Mouse (Mus musculus) gastrocnemius, adult 2 months (tissue): ENCODE results near the gene Myt1l. TPM values are rescaled to one million over a fixed set of nuclear protein-coding genes. Genes with fewer than 3 reads are reported as not detected.

ENCODE experiments used
- DNase-seq: peaks from one replicate; pipeline ENCODE4 v3.0.0; 2022
- H3K27ac ChIP-seq: fragments of 200-600 bp; 2 replicates; pipeline ENCODE4 v1.8.1; 2022; ENCODE audit warnings: mild to moderate bottlenecking
- H3K4me3 ChIP-seq: fragments of 200-600 bp; 2 replicates; pipeline ENCODE4 v1.8.1; 2022; ENCODE audit warnings: mild to moderate bottlenecking, moderate library complexity
- CTCF ChIP-seq: fragments of 200-600 bp; IDR thresholded peaks from 2 replicates; pipeline ENCODE4 v1.8.1; 2022; ENCODE audit warnings: antibody characterized with exemption, mild to moderate bottlenecking, moderate library complexity
- intact Hi-C: fragments of 180-260 bp; cut with DNase I; formaldehyde crosslinking; loops from one replicate; pipeline ENCODE4 v1.15.1; 2025
- total RNA-seq, 2 experiments: library from RNA; stranded (reverse); gene quantifications; 2 replicates each; pipeline ENCODE4 v1.2.3; 2021

Myt1l gene
- total RNA-seq, 2 experiments from 2014 or later: not detected

GRCm38 (mm10) chr12:29930591-29930990 is 402.4 kb downstream of the Myt1l start:
- H3K27ac ChIP-seq: no peak overlapping the region
- no peak overlapping the region for H3K4me3 ChIP-seq
- no peak for TF ChIP-seq CTCF
- intact Hi-C loops: no loop called here
- no peak for DNase-seq

GRCm38 (mm10) chr12:29932951-29933350 is 404.8 kb downstream of the Myt1l start:
- no peak for DNase-seq
- no peak overlapping the region for H3K4me3 ChIP-seq
- no peak overlapping the region for H3K27ac ChIP-seq
- intact Hi-C loops: no loop called here
- no peak for TF ChIP-seq CTCF

- TF ChIP-seq CTCF: no peak
- intact Hi-C loops: no loop called here
- Histone ChIP-seq H3K27ac (no peak overlapping the region), H3K4me3 (no peak overlapping the region)
- no peak for DNase-seq
Measured at GRCm38 (mm10) chr12:29933501-29933900, 405.3 kb downstream of the Myt1l start.

- intact Hi-C loops: no loop called here
- H3K4me3 ChIP-seq: no peak overlapping the region
- DNase-seq: peak; percentile 33
- TF ChIP-seq CTCF: no peak
- H3K27ac ChIP-seq: peak overlapping the region; percentile 6; the same call in 1 of the 2 replicates
Measured at GRCm38 (mm10) chr12:29934120-29934581, 406.0 kb downstream of the Myt1l start.

- no peak for TF ChIP-seq CTCF
- H3K4me3 ChIP-seq: peak within 1 kb of the TSS; percentile 92
- H3K27ac ChIP-seq: peak within 1 kb of the TSS; percentile 90
- no peak for DNase-seq
- intact Hi-C loops: loop anchor here (5.0 kb wide), 1 partner anchor 35 kb away; no protein-coding TSS in a partner anchor
Measured at GRCm38 (mm10) chr12:29937308-29937707, 409.1 kb downstream of the Myt1l start, which contains the start of gene Pxdn. Gene Pxdn (plus strand): TSS chr12:29937608.

- intact Hi-C loops: loop anchor here (5.0 kb wide), 1 partner anchor 34 kb away; no protein-coding TSS in a partner anchor
- peak overlapping the region; percentile 90 for H3K27ac ChIP-seq
- no peak for TF ChIP-seq CTCF
- DNase-seq: peak; percentile 73
- H3K4me3 ChIP-seq: peak overlapping the region; percentile 92
Measured at GRCm38 (mm10) chr12:29937851-29938375, 409.7 kb downstream of the Myt1l start.

GRCm38 (mm10) chr12:29938376-29939041 is 410.3 kb downstream of the Myt1l start:
- DNase-seq: peak; percentile 79
- Histone ChIP-seq H3K4me3 (peak overlapping the region; percentile 92), H3K27ac (peak overlapping the region; percentile 90)
- intact Hi-C loops: loop anchor here (5.0 kb wide), 1 partner anchor 34 kb away; no protein-coding TSS in a partner anchor
- TF ChIP-seq CTCF: peak; percentile 36; the same call in 1 of the 2 replicates

- Histone ChIP-seq H3K27ac (peak overlapping the region; percentile 90), H3K4me3 (peak overlapping the region; percentile 92)
- TF ChIP-seq CTCF: no peak
- intact Hi-C loops: loop anchor here (5.0 kb wide), 1 partner anchor 33 kb away; no protein-coding TSS in a partner anchor
- DNase-seq: peak; percentile 73
Measured at GRCm38 (mm10) chr12:29939261-29939671, 411.1 kb downstream of the Myt1l start.

GRCm38 (mm10) chr12:29942435-29942834 is 414.3 kb downstream of the Myt1l start:
- no peak for TF ChIP-seq CTCF
- DNase-seq: no peak
- intact Hi-C loops: no loop called here
- Histone ChIP-seq H3K4me3 (no peak overlapping the region), H3K27ac (peak overlapping the region; percentile 90; the same call in 1 of the 2 replicates)

GRCm38 (mm10) chr12:29944650-29945049 is 416.5 kb downstream of the Myt1l start:
- intact Hi-C loops: no loop called here
- no peak overlapping the region for H3K4me3 ChIP-seq
- peak overlapping the region; percentile 49 for H3K27ac ChIP-seq
- no peak for DNase-seq
- no peak for TF ChIP-seq CTCF

GRCm38 (mm10) chr12:29945182-29945743 is 417.1 kb downstream of the Myt1l start:
- no peak for DNase-seq
- Histone ChIP-seq H3K27ac (peak overlapping the region; percentile 41; the same call in 1 of the 2 replicates), H3K4me3 (no peak overlapping the region)
- TF ChIP-seq CTCF: no peak
- intact Hi-C loops: no loop called here

GRCm38 (mm10) chr12:29951043-29951442 is 422.9 kb downstream of the Myt1l start:
- TF ChIP-seq CTCF: no peak
- H3K4me3 ChIP-seq: no peak overlapping the region
- H3K27ac ChIP-seq: peak overlapping the region; percentile 82
- DNase-seq: no peak
- intact Hi-C loops: no loop called here

GRCm38 (mm10) chr12:29951485-29951884 is 423.3 kb downstream of the Myt1l start:
- Histone ChIP-seq H3K27ac (peak overlapping the region; percentile 82), H3K4me3 (no peak overlapping the region)
- intact Hi-C loops: no loop called here
- no peak for DNase-seq
- TF ChIP-seq CTCF: no peak
